Comparison of ENCODE assay signal across 14 mouse cellular contexts in genomic region chr14:78983104-78983503, GRCm38 (mm10).
DNase-seq lines count a peak whose midpoint lies in the region; ATAC-seq and TF ChIP-seq lines count a peak whose summit lies in the region.
"Had no signal": no experiment of that assay in that cellular context is flagged by ENCODE, and none has a peak within 500 bp of the region (broad histone marks: within the 10 kb centered on the region; RNA-seq: fewer than 3 reads in every experiment).

No protein-coding gene starts in this region.

- no peaks in the 10 kb centered on the region for H3K27me3 ChIP-seq in heart, embryonic 15.5 days
- no peaks in the 10 kb centered on the region for H3K27me3 ChIP-seq in lung, embryonic 14.5 days (ENCODE audit: insufficient read depth, low read length)
- H3K27me3 ChIP-seq: embryonic facial prominence, embryonic 12.5 days had no signal

- intact Hi-C loops in heart, postnatal 25 days (cut with DNase I) = no loop called here

- H3K4me3 ChIP-seq in heart, embryonic 15.5 days = no peak overlapping the region
- no peak overlapping the region for H3K4me3 ChIP-seq in lung, embryonic 14.5 days (ENCODE audit: low read depth, low read length)
- H3K4me3 ChIP-seq: embryonic facial prominence, embryonic 12.5 days had no signal

- H3K4me2 ChIP-seq in heart, embryonic 15.5 days = no peak overlapping the region
- no peak overlapping the region for H3K4me2 ChIP-seq in lung, embryonic 14.5 days
- H3K4me2 ChIP-seq: embryonic facial prominence, embryonic 12.5 days had no signal

- H3K9me3 ChIP-seq in heart, embryonic 15.5 days (replicated peaks) = no peaks in the 10 kb centered on the region
- H3K9me3 ChIP-seq in lung, embryonic 14.5 days (ENCODE audit: low read depth, low read length) = no peaks in the 10 kb centered on the region
- H3K9me3 ChIP-seq: embryonic facial prominence, embryonic 12.5 days had no signal

- WGBS in heart, embryonic 15.5 days = 37% methylated on average over 2 of the region's 2 CpGs
- 69% methylated on average over 2 of the region's 2 CpGs for WGBS in lung, embryonic 14.5 days

- H3K27ac ChIP-seq in heart, embryonic 15.5 days = 0 out of 2 replicates have a peak overlapping the region, but pooled peaks have one; percentile 28
- H3K27ac ChIP-seq in lung, embryonic 14.5 days (ENCODE audit: low read depth) = no peak overlapping the region
- H3K27ac ChIP-seq: embryonic facial prominence, embryonic 12.5 days had no signal

- ATAC-seq in heart, embryonic 15.5 days (replicated peaks; ENCODE audit: insufficient number of reproducible peaks, insufficient read depth, low FRiP score, low read depth) = no peak
- ATAC-seq in lung, embryonic 14.5 days (ENCODE audit: insufficient read depth) = no peak
- ATAC-seq: activated CD4-positive, CD25-positive, alpha-beta regulatory T cell, adult 4 months; CD4-positive, CD25-positive, alpha-beta regulatory T cell, adult 4 months; intestine, embryonic 16.5 days had no signal

- H3K36me3 ChIP-seq in heart, embryonic 15.5 days = no peaks in the 10 kb centered on the region
- no peaks in the 10 kb centered on the region for H3K36me3 ChIP-seq in lung, embryonic 14.5 days (ENCODE audit: insufficient read depth)
- H3K36me3 ChIP-seq: embryonic facial prominence, embryonic 12.5 days had no signal

- no peak for DNase-seq in heart, postnatal 25 days (ENCODE audit: low spot score)
- peak; percentile 13 for DNase-seq in lung, embryonic 14.5 days
- no peak for DNase-seq in lung, postnatal 14 days
- peak; percentile 13 for DNase-seq in NIH3T3 (ENCODE audit: low read depth)
- DNase-seq in kidney, postnatal 4 days = peak; percentile 63 to 71
- no peak for DNase-seq in spleen, postnatal 10 days (ENCODE audit: low spot score in 2 of 2)
- DNase-seq: cerebellum, adult 9-11 months; gastrocnemius, postnatal 36 days; thymus, postnatal 14 days had no signal

- H3K9ac ChIP-seq in heart, embryonic 15.5 days = no peak overlapping the region
- H3K9ac ChIP-seq in lung, embryonic 14.5 days = no peak overlapping the region
- H3K9ac ChIP-seq: embryonic facial prominence, embryonic 12.5 days had no signal

- no peak for TF ChIP-seq CTCF in lung, embryonic 14.5 days (IDR thresholded peaks at IDR 0.05; ENCODE audit: low read depth)

- H3K4me1 ChIP-seq in heart, embryonic 15.5 days (replicated peaks) = peaks cover 9% of the 10 kb centered on the region
- H3K4me1 ChIP-seq in lung, embryonic 14.5 days (ENCODE audit: insufficient read depth) = 0 out of 2 replicates have a peak, but pooled peaks cover 4% of the 10 kb centered on the region
- H3K4me1 ChIP-seq: embryonic facial prominence, embryonic 12.5 days had no signal

Comparison
In these comparisons a context has a peak if more than half of its experiments do, and no peak if none do; other contexts are left out.
1. DNase-seq: peak in lung, embryonic 14.5 days (single experiment), NIH3T3 (single experiment) and kidney, postnatal 4 days (2 of 2); none in heart, postnatal 25 days (single experiment), lung, postnatal 14 days (single experiment) and spleen, postnatal 10 days (0 of 2).